Mouse (Mus musculus): ENCODE data around the gene Zbtb45.

DNA sequence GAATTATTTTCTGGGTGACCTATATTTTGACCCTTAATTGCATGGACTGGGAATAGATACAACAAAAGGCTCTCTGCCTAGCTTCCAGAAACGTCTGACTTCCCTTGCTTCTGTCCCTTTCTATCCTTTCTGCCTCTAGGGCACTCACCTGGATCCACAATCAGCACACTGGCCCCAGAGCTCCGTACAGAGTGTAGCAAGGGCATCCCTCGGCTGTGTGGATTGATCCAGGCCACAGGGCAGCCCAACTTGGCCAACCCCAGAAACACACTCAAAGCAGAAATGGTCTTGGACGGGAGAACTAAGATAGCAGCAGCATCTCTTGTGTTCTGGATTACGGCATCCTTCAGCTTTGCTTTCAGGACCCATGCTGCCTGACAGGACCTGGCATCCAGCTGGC lies 12.6 kb downstream of the Zbtb45 start:
- no peak for TF ChIP-seq CEBPB (IDR thresholded peaks at IDR 0.05; ENCODE audit: insufficient read depth, poor library complexity, severe bottlenecking)
- TF ChIP-seq MAX (IDR thresholded peaks at IDR 0.05; ENCODE audit: low read depth) = no peak
- TF ChIP-seq POLR2A (IDR thresholded peaks at IDR 0.05; ENCODE audit: insufficient read length, low read depth) = no peak
- no peak for TF ChIP-seq MYOG (IDR thresholded peaks at IDR 0.05; ENCODE audit: control insufficient read depth in 1 of 3, insufficient read depth in 1 of 3, insufficient read length in 2 of 3, low read depth in 2 of 3)
